Mouse (Mus musculus): ENCODE results near the gene Kcns1. TPM values are rescaled to one million over a fixed set of nuclear protein-coding genes. Genes with fewer than 3 reads are reported as not detected.

Gene Kcns1
- polyA plus RNA-seq, 1 experiment from 2014 or later = not detected

GRCm38 (mm10) chr2:164184145-164184719, 13.3 kb upstream of the Kcns1 start:
- WGBS = 40% methylated on average over 9 of the region's 9 CpGs
- no peaks in the 10 kb centered on the region for H3K4me1 ChIP-seq
- peak; percentile 57 for DNase-seq (ENCODE audit: low spot score)

GRCm38 (mm10) chr2:164183340-164183739, 12.4 kb upstream of the Kcns1 start:
- 67% methylated on average over 9 of the region's 9 CpGs for WGBS
- H3K36me3 ChIP-seq = no peaks in the 10 kb centered on the region
- H3K27ac ChIP-seq = no peak overlapping the region
- H3K4me1 ChIP-seq = 0 out of 2 replicates have a peak, but pooled peaks cover 2% of the 10 kb centered on the region
- H3K27me3 ChIP-seq (ENCODE audit: insufficient read depth, poor library complexity, severe bottlenecking) = peaks cover 38% of the 10 kb centered on the region
- no peak overlapping the region for H3K4me3 ChIP-seq
- H3K9me3 ChIP-seq = no peaks in the 10 kb centered on the region
- DNase-seq (ENCODE audit: low spot score) = peak; percentile 51

More at GRCm38 (mm10) chr2:164184145-164184719, 13.3 kb upstream of the Kcns1 start:
- Histone ChIP-seq H3K27me3 (ENCODE audit: insufficient read depth, poor library complexity, severe bottlenecking) (peaks cover 32% of the 10 kb centered on the region), H3K27ac (no peak overlapping the region), H3K36me3 (no peaks in the 10 kb centered on the region), H3K9me3 (no peaks in the 10 kb centered on the region), H3K4me3 (no peak overlapping the region)

GRCm38 (mm10) chr2:164182692-164183255, 11.9 kb upstream of the Kcns1 start, which contains the start of gene Wfdc5:
Wfdc5 (minus strand) TSS chr2:164182742.
- no peaks in the 10 kb centered on the region for H3K36me3 ChIP-seq
- H3K4me3 ChIP-seq = no peak within 1 kb of the TSS
- H3K9me3 ChIP-seq = no peaks in the 10 kb centered on the region
- no peak within 1 kb of the TSS for H3K27ac ChIP-seq
- DNase-seq (ENCODE audit: low spot score) = peak; percentile 72
- WGBS = 79% methylated on average over 7 of the region's 7 CpGs
- peaks cover 44% of the 10 kb centered on the region for H3K27me3 ChIP-seq (ENCODE audit: insufficient read depth, poor library complexity, severe bottlenecking)
- 0 out of 2 replicates have a peak, but pooled peaks cover 4% of the 10 kb centered on the region for H3K4me1 ChIP-seq

GRCm38 (mm10) chr2:164180770-164181169, 9.9 kb upstream of the Kcns1 start:
- DNase-seq (ENCODE audit: low spot score) = no peak
- Histone ChIP-seq H3K9me3 (no peaks in the 10 kb centered on the region), H3K36me3 (no peaks in the 10 kb centered on the region), H3K4me3 (no peak overlapping the region), H3K27ac (no peak overlapping the region), H3K4me1 (0 out of 2 replicates have a peak, but pooled peaks cover 4% of the 10 kb centered on the region), H3K27me3 (ENCODE audit: insufficient read depth, poor library complexity, severe bottlenecking) (peaks cover 59% of the 10 kb centered on the region)
- 84% methylated on average over 4 of the region's 4 CpGs for WGBS

- 44% methylated on average over 3 of the region's 3 CpGs for WGBS
- Histone ChIP-seq H3K27ac (no peak overlapping the region), H3K36me3 (no peaks in the 10 kb centered on the region), H3K9me3 (no peaks in the 10 kb centered on the region), H3K27me3 (ENCODE audit: insufficient read depth, poor library complexity, severe bottlenecking) (peaks cover 66% of the 10 kb centered on the region), H3K4me3 (no peak overlapping the region), H3K4me1 (0 out of 2 replicates have a peak, but pooled peaks cover 4% of the 10 kb centered on the region)
- DNase-seq (ENCODE audit: low spot score) = no peak
Observed at GRCm38 (mm10) chr2:164180124-164180523, 9.2 kb upstream of the Kcns1 start.

GRCm38 (mm10) chr2:164177831-164178230, 6.9 kb upstream of the Kcns1 start:
- no peak for DNase-seq (ENCODE audit: low spot score)
- peaks cover 13% of the 10 kb centered on the region; the same call in 1 of the 2 replicates for H3K4me1 ChIP-seq
- peaks cover 73% of the 10 kb centered on the region for H3K27me3 ChIP-seq (ENCODE audit: insufficient read depth, poor library complexity, severe bottlenecking)
- H3K36me3 ChIP-seq = no peaks in the 10 kb centered on the region
- no peak overlapping the region for H3K27ac ChIP-seq
- H3K4me3 ChIP-seq = no peak overlapping the region
- H3K9me3 ChIP-seq = no peaks in the 10 kb centered on the region
- 79% methylated on average over 5 of the region's 5 CpGs for WGBS

GRCm38 (mm10) chr2:164175850-164176249, 4.9 kb upstream of the Kcns1 start:
- no peaks in the 10 kb centered on the region for H3K36me3 ChIP-seq
- no peak overlapping the region for H3K27ac ChIP-seq
- H3K4me1 ChIP-seq = peaks cover 24% of the 10 kb centered on the region
- peaks cover 74% of the 10 kb centered on the region for H3K27me3 ChIP-seq (ENCODE audit: insufficient read depth, poor library complexity, severe bottlenecking)
- no peaks in the 10 kb centered on the region for H3K9me3 ChIP-seq
- no peak for DNase-seq (ENCODE audit: low spot score)
- whole genome bisulfite sequencing = 82% methylated on average over 3 of the region's 3 CpGs
- H3K4me3 ChIP-seq = no peak overlapping the region

- no peaks in the 10 kb centered on the region for H3K9me3 ChIP-seq
- 66% methylated on average over 8 of the region's 8 CpGs for WGBS
- no peak overlapping the region for H3K4me3 ChIP-seq
- peaks cover 29% of the 10 kb centered on the region for H3K4me1 ChIP-seq
- H3K27ac ChIP-seq = no peak overlapping the region
- DNase-seq (ENCODE audit: low spot score) = no peak
- peaks cover 84% of the 10 kb centered on the region for H3K27me3 ChIP-seq (ENCODE audit: insufficient read depth, poor library complexity, severe bottlenecking)
- H3K36me3 ChIP-seq = no peaks in the 10 kb centered on the region
Observed at GRCm38 (mm10) chr2:164174649-164175395, 3.9 kb upstream of the Kcns1 start.

GRCm38 (mm10) chr2:164173394-164173793, 2.5 kb upstream of the Kcns1 start:
- Histone ChIP-seq H3K27me3 (ENCODE audit: insufficient read depth, poor library complexity, severe bottlenecking) (peaks cover 88% of the 10 kb centered on the region), H3K27ac (no peak overlapping the region)

GRCm38 (mm10) chr2:164170326-164170725, 587 bp downstream of the Kcns1 start:
- DNase-seq (ENCODE audit: low spot score) = no peak
- Histone ChIP-seq H3K36me3 (no peaks in the 10 kb centered on the region), H3K4me1 (peaks cover 36% of the 10 kb centered on the region), H3K27ac (no peak overlapping the region), H3K27me3 (ENCODE audit: insufficient read depth, poor library complexity, severe bottlenecking) (peaks cover 92% of the 10 kb centered on the region), H3K9me3 (no peaks in the 10 kb centered on the region), H3K4me3 (peak overlapping the region; percentile 56; the same call in 1 of the 2 replicates)
- 8% methylated on average over 11 of the region's 11 CpGs for WGBS

More at GRCm38 (mm10) chr2:164173394-164173793, 2.5 kb upstream of the Kcns1 start:
- no peaks in the 10 kb centered on the region for H3K9me3 ChIP-seq
- DNase-seq (ENCODE audit: low spot score) = no peak
- WGBS = 32% methylated on average over 3 of the region's 3 CpGs
- H3K4me1 ChIP-seq = peaks cover 31% of the 10 kb centered on the region
- H3K4me3 ChIP-seq = no peak overlapping the region
- no peaks in the 10 kb centered on the region for H3K36me3 ChIP-seq

- Histone ChIP-seq H3K27ac (no peak overlapping the region), H3K9me3 (no peaks in the 10 kb centered on the region), H3K4me1 (peaks cover 30% of the 10 kb centered on the region), H3K36me3 (no peaks in the 10 kb centered on the region), H3K27me3 (ENCODE audit: insufficient read depth, poor library complexity, severe bottlenecking) (peaks cover 95% of the 10 kb centered on the region), H3K4me3 (peak overlapping the region; percentile 57)
- 12% methylated on average over 42 of the region's 42 CpGs for WGBS
- no peak for DNase-seq (ENCODE audit: low spot score)
Observed at GRCm38 (mm10) chr2:164168571-164168946, 2.4 kb downstream of the Kcns1 start.

- no peak for DNase-seq (ENCODE audit: low spot score)
- Histone ChIP-seq H3K4me1 (peaks cover 27% of the 10 kb centered on the region), H3K36me3 (no peaks in the 10 kb centered on the region), H3K27ac (peak overlapping the region; percentile 59; the same call in 1 of the 2 replicates), H3K27me3 (ENCODE audit: insufficient read depth, poor library complexity, severe bottlenecking) (peaks cover 92% of the 10 kb centered on the region), H3K9me3 (no peaks in the 10 kb centered on the region), H3K4me3 (peak overlapping the region; percentile 57)
- WGBS = 10% methylated on average over 90 of the region's 90 CpGs
Observed at GRCm38 (mm10) chr2:164167752-164168570, 3.0 kb downstream of the Kcns1 start.

Measured in heart, embryonic 10.5 days (tissue).